Mouse (Mus musculus) testis, adult 2 months (tissue): ENCODE results near the gene Ifnar1. TPM values are rescaled to one million over a fixed set of nuclear protein-coding genes. Genes with fewer than 3 reads are reported as not detected.

Experiments used
- H3K27ac ChIP-seq: fragments of 200-500 bp; 2 replicates; pipeline ENCODE4 v1.5.1; 2012; ENCODE audit warnings: low read depth, low read length; ENCODE audit not compliant: control insufficient read depth, insufficient read depth
- H3K27me3 ChIP-seq: fragments of 200-500 bp; 2 replicates; pipeline ENCODE4 v1.6.1; 2012; ENCODE audit warnings: mild to moderate bottlenecking, low read length, moderate library complexity; ENCODE audit not compliant: control insufficient read depth, insufficient read depth
- H3K36me3 ChIP-seq: fragments of 200-500 bp; 2 replicates; pipeline ENCODE4 v1.6.1; 2012; ENCODE audit warnings: mild to moderate bottlenecking, low read length; ENCODE audit not compliant: control insufficient read depth, insufficient read depth
- H3K4me1 ChIP-seq: fragments of 200-500 bp; 2 replicates; pipeline ENCODE4 v1.6.1; 2012; ENCODE audit warnings: low read length; ENCODE audit not compliant: control insufficient read depth, insufficient read depth
- H3K4me3 ChIP-seq: fragments of 200-500 bp; 2 replicates; pipeline ENCODE4 v1.5.1; 2012; ENCODE audit warnings: low read depth, mild to moderate bottlenecking, low read length, moderate library complexity, mixed read lengths; ENCODE audit not compliant: control insufficient read depth
- CTCF ChIP-seq: fragments of 200-500 bp; IDR thresholded peaks from 2 replicates; pipeline ENCODE4 v1.5.1; 2012; ENCODE audit warnings: low read depth, mild to moderate bottlenecking, inconsistent platforms, low read length, moderate library complexity; ENCODE audit not compliant: control insufficient read depth, insufficient read depth, insufficient replicate concordance
- POLR2A ChIP-seq: fragments of 200-500 bp; IDR thresholded peaks from 2 replicates; pipeline ENCODE4 v1.6.1; 2012; ENCODE audit warnings: low read depth, mild to moderate bottlenecking, inconsistent platforms, low read length, moderate library complexity; ENCODE audit not compliant: control insufficient read depth
- polyA plus RNA-seq: library from polyadenylated mRNA; depleted of rRNA; stranded (reverse); fragments of >200 nt; gene quantifications from 2 replicates; pipeline ENCODE4 v1.2.3, GENCODE M21; 2012; rRNA removed

The Ifnar1 gene
- polyA plus RNA-seq, 1 experiment = 7.9 TPM

DNA sequence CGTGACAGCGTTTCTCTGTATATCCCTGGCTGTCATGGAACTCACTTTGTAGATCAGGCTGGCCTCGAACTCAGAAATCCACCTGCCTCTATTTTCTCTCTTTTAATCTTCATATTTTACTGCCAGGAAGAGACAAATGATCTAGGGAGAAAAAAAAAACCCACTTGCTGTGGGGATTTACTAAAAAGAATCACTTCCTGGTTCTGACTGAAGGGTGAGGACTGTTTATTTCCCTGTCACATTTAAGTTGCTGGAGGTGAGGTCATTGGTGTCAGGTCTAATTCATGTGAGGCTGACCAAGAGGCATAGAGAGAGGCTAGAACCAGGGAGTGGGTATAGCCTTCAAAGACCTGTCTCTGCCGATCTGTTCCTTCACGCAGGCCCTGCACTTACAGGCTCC, 64.6 kb downstream of the Ifnar1 start:
- TF ChIP-seq CTCF (no peak), POLR2A (no peak)

DNA sequence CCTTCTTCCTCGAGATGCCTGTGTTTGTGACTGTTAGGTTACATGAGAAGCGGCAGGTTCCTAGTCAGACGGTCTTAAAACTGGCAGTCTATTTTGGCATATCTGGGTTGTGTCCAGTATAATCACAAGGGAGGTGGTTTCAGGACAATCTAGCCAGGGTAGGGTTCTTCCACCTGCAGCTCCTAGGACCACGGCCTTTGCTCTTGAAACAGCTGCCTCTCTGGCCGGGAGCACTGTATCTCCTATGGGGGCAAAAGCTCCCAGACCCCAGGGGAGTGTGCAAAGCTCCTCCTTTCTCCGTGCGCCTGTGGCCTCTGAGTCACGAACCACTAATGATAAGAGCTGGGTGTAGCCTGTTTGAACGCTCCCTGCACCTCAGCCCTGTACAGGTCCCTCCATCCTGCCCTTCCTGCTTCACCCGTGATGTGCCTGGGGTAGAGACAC, 66.1 kb downstream of the Ifnar1 start:
- Histone ChIP-seq H3K27ac (no peak overlapping the region), H3K4me3 (no peak overlapping the region), H3K27me3 (peaks cover 6% of the 10 kb centered on the region; the same call in 1 of the 2 replicates), H3K36me3 (no peaks in the 10 kb centered on the region), H3K4me1 (peaks cover 31% of the 10 kb centered on the region)
- no peak for TF ChIP-seq POLR2A
- no peak for TF ChIP-seq CTCF

More for the DNA sequence above, 64.6 kb downstream of the Ifnar1 start:
- Histone ChIP-seq H3K4me1 (peaks cover 35% of the 10 kb centered on the region), H3K36me3 (no peaks in the 10 kb centered on the region), H3K4me3 (no peak overlapping the region), H3K27me3 (peaks cover 6% of the 10 kb centered on the region; the same call in 1 of the 2 replicates), H3K27ac (no peak overlapping the region)

DNA sequence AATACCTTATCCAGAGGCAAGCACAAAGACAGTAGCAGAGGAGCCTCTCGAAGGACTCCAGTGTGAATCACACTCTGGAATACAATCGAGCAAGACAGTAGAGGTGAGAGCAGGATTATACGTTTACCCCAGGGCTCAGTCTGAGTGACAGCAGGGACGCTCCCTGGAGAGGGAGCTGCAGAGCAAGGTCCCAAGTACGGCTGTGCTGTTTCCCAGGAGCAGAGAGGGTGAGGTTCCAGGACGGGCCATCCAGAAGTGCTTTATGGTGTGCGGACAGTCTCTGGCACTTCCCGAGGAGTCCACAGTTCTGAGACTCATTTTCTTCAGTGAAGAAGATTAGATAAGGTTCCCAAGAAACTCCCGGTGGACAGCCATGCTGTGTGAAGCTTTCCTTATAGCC, 67.0 kb downstream of the Ifnar1 start:
- TF ChIP-seq CTCF = no peak
- no peak for TF ChIP-seq POLR2A
- H3K27me3 ChIP-seq = peaks cover 2% of the 10 kb centered on the region; the same call in 1 of the 2 replicates
- H3K36me3 ChIP-seq = no peaks in the 10 kb centered on the region
- H3K4me3 ChIP-seq = no peak overlapping the region
- H3K4me1 ChIP-seq = peaks cover 27% of the 10 kb centered on the region
- H3K27ac ChIP-seq = no peak overlapping the region

DNA sequence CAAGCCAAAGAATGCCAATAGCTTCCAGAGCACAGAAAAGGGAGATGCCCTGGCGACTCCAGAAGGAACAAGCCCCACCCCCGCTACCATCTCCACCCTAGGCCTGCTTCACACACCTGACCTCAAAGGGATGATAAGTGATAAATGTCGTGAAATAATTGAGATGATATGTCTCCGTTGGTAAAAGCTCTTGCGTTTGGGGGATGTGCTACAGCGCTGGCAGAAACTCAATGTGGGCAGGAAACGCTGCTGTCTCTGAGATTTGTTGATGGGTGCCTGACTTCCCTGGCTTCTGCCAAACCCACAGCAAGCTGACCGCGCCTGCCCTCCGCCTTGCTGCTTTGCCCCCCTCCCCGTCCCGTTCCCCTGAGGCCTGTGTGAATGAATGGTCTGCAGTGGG, 68.6 kb downstream of the Ifnar1 start:
- H3K4me1 ChIP-seq = peaks cover 24% of the 10 kb centered on the region
- no peaks in the 10 kb centered on the region for H3K36me3 ChIP-seq
- H3K27me3 ChIP-seq = no peaks in the 10 kb centered on the region
- no peak for TF ChIP-seq POLR2A
- no peak for TF ChIP-seq CTCF
- H3K4me3 ChIP-seq = no peak overlapping the region
- H3K27ac ChIP-seq = no peak overlapping the region

DNA sequence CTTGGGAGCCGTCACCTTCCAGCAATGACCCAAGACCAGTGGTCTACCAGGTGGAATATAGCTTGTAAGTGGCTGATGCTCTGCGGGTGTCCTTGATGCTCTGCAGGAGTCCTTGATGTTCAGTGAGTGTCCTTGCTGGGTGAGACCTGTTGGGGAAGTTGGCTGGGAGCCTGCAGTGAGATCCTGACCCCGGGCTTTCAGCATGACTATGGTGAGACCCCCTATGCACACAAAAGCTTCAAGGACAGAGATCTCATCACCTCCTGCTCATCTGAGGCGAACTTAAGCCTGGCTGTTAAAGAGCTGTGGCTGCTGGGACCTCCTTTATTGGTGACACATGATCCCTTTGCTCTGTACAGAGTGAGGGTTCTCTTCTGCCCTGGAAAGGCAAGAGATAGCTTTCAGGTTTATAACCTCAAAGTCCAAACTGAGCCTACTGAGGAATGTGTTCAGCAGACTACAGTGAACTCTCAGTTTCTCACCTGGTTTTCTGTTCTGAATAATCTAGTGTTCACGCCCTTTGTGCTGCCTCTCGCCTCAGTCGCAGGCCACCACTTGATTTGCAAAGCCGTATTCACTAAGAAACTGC, 70.1 kb downstream of the Ifnar1 start:
- Histone ChIP-seq H3K27me3 (no peaks in the 10 kb centered on the region), H3K36me3 (no peaks in the 10 kb centered on the region), H3K4me3 (no peak overlapping the region), H3K4me1 (peaks cover 24% of the 10 kb centered on the region), H3K27ac (no peak overlapping the region; the same call in 1 of the 2 replicates)
- TF ChIP-seq CTCF = no peak
- no peak for TF ChIP-seq POLR2A

DNA sequence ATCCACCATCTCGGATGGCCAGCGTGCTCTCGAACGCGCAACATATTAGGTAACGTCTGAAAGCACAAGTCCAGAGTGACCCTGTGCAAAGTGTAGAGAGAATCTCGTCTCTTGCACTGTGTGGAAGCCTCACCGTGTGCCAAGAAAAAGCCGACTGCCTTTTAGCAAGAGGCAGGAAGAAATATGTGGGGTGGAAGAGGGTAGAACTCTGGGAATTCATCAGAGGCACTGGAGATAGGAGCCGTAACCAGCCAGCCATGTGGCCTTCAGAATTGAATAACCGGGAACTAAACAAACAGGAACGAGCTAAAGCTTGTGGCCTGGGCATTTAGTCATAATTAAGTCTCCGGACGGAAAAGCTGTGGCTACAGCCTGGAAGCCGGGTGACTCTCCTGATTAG, 71.6 kb downstream of the Ifnar1 start:
- Histone ChIP-seq H3K4me1 (peaks cover 24% of the 10 kb centered on the region), H3K27me3 (no peaks in the 10 kb centered on the region), H3K27ac (peak overlapping the region; percentile 57), H3K36me3 (no peaks in the 10 kb centered on the region), H3K4me3 (no peak overlapping the region)
- TF ChIP-seq POLR2A (no peak), CTCF (no peak)

Other genes starting within 250 kb of the Ifnar1 start
- gene Olig1, start 215.5 kb upstream of the Ifnar1 start, polyA plus RNA-seq = 3.2 and 3.3 TPM in 2 replicates
- gene Ifnar2, start 112.5 kb upstream of the Ifnar1 start, polyA plus RNA-seq = 4.4 and 4.7 TPM in 2 replicates
- gene Gm21970, start 93.5 kb upstream of the Ifnar1 start, polyA plus RNA-seq = not detected in 2 replicates
- gene Il10rb, start 79.1 kb upstream of the Ifnar1 start, polyA plus RNA-seq = 6.4 and 7.2 TPM in 2 replicates
- gene Ifngr2, start 61.8 kb downstream of the Ifnar1 start, polyA plus RNA-seq = 11.4 and 12.4 TPM in 2 replicates
- 50.6 and 54.1 TPM in 2 replicates for gene Tmem50b, start 112.6 kb downstream of the Ifnar1 start, polyA plus RNA-seq
- 9.0 and 12.5 TPM in 2 replicates for gene Dnajc28, start 133.8 kb downstream of the Ifnar1 start, polyA plus RNA-seq
- gene Gart, start 161.7 kb downstream of the Ifnar1 start, polyA plus RNA-seq = 22.5 and 24.1 TPM in 2 replicates
- gene Son, start 162.3 kb downstream of the Ifnar1 start, polyA plus RNA-seq = 94.4 and 114 TPM in 2 replicates
- 45.4 and 45.8 TPM in 2 replicates for gene Donson, start 203.5 kb downstream of the Ifnar1 start, polyA plus RNA-seq
- 21.9 and 27.0 TPM in 2 replicates for gene Cryzl1, start 243.7 kb downstream of the Ifnar1 start, polyA plus RNA-seq
- gene Itsn1, start 244.0 kb downstream of the Ifnar1 start, polyA plus RNA-seq = 30.5 and 31.7 TPM in 2 replicates